Mouse (Mus musculus) adrenal gland, adult 10 weeks (tissue): ENCODE data around the gene Mad2l1bp. TPM values are rescaled to one million over a fixed set of nuclear protein-coding genes. Genes with fewer than 3 reads are reported as not detected.

Source experiments
- polyA plus RNA-seq: library from polyadenylated mRNA; stranded (reverse); fragments of 350-450 nt; fragmentation: Illumina TruSeq; extraction: RNeasy Lipid Tissue Mini Kit (QIAGEN cat#74804); gene quantifications from one replicate; pipeline ENCODE4 v1.2.3, GENCODE M21; 2014; ENCODE audit warnings: low read depth, low replicate concordance

The Mad2l1bp gene
- polyA plus RNA-seq, result 1.5 TPM

GRCm38 (mm10) chr17:46152847-46153782 lies at the start of gene Mad2l1bp:
Gene Mad2l1bp (minus strand): TSS chr17:46153553.

GRCm38 (mm10) chr17:46202421-46203071 lies 49.2 kb upstream of the Mad2l1bp start, which contains the start of the genes Polh and Xpo5:
Gene Polh (minus strand): TSS chr17:46202645.
Gene Xpo5 (plus strand): TSS chr17:46202782.

GRCm38 (mm10) chr17:46160686-46161085 lies 7.3 kb upstream of the Mad2l1bp start, which contains the start of gene Gtpbp2:
Gene Gtpbp2 (plus strand): TSS chr17:46161032.

GRCm38 (mm10) chr17:46143578-46144423 lies 9.6 kb downstream of the Mad2l1bp start, which contains the start of gene Rsph9:
Gene Rsph9 (minus strand): TSS chr17:46144216.

GRCm38 (mm10) chr17:46110402-46111289 lies 42.7 kb downstream of the Mad2l1bp start, which contains the start of gene Mrps18a:
Gene Mrps18a (plus strand): TSS chr17:46110986.

Other genes starting within 250 kb of the Mad2l1bp start
- gene Vegfa, start 121.2 kb downstream of the Mad2l1bp start, polyA plus RNA-seq, result 81.0 TPM
- 20.5 TPM for gene Mrps18a, start 42.6 kb downstream of the Mad2l1bp start, polyA plus RNA-seq
- not detected for gene Rsph9, start 9.3 kb downstream of the Mad2l1bp start, polyA plus RNA-seq
- gene Gtpbp2, start 7.5 kb upstream of the Mad2l1bp start, polyA plus RNA-seq, result 9.3 TPM
- gene Polh, start 49.1 kb upstream of the Mad2l1bp start, polyA plus RNA-seq, result 35.7 TPM
- gene Xpo5, start 49.2 kb upstream of the Mad2l1bp start, polyA plus RNA-seq, result 41.4 TPM
- gene Polr1c, start 94.5 kb upstream of the Mad2l1bp start, polyA plus RNA-seq, result 7.2 TPM
- 3.4 TPM for gene Yipf3, start 94.5 kb upstream of the Mad2l1bp start, polyA plus RNA-seq
- gene Lrrc73, start 100.0 kb upstream of the Mad2l1bp start, polyA plus RNA-seq, result not detected
- gene Tjap1, start 129.5 kb upstream of the Mad2l1bp start, polyA plus RNA-seq, result 1.1 TPM
- gene Dlk2, start 143.9 kb upstream of the Mad2l1bp start, polyA plus RNA-seq, result not detected
- gene Abcc10, start 174.8 kb upstream of the Mad2l1bp start, polyA plus RNA-seq, result 0.29 TPM
- gene Zfp318, start 230.2 kb upstream of the Mad2l1bp start, polyA plus RNA-seq, result 39.9 TPM